In the genomic region with DNA sequence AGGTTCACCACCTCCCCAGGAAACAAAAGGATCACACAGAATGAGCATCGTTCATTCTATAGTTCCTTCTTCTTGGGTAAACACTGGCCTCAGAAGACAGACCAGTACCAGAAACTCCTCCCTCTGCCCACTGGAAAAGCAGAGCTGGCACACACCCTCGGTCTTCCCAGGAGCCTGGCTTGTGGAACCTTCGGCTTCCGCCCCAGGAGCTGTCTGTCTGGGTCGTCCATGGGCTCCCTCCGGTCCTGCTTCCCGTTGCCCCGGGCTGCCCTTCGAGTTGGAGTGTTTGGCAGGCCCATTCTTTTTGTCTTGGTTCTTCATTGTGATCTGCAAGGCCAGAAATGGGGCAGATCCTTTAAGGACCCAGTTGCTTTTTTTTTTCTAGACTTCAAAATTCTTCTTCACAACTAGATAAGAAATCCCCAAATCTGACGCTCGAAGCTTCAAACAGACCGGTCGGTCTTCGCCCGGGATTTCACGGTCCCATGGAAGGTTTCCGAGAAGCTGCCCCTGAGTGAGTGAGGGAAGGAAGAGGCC, we compare ENCODE assay signal across 8 mouse cellular contexts. TPM values are rescaled to one million over a fixed set of nuclear protein-coding genes. Genes with fewer than 3 reads are reported as not detected.
DNase-seq lines count a peak whose midpoint lies in the region; ATAC-seq and TF ChIP-seq lines count a peak whose summit lies in the region.

No protein-coding gene starts in this region.

- ATAC-seq in forebrain, embryonic 13.5 days = 0 out of 2 replicates have a peak, but pooled peaks have one; percentile 30
- ATAC-seq in hindbrain, embryonic 15.5 days (ENCODE audit: low FRiP score, low read depth) = no peak
- no peak for ATAC-seq in liver, embryonic 14.5 days (ENCODE audit: insufficient read depth)
- no peak for ATAC-seq in neural tube, embryonic 14.5 days (ENCODE audit: low read depth)

- no peaks in the 10 kb centered on the region for H3K9me3 ChIP-seq in forebrain, embryonic 13.5 days (replicated peaks)
- H3K9me3 ChIP-seq in hindbrain, embryonic 15.5 days = no peaks in the 10 kb centered on the region
- H3K9me3 ChIP-seq in liver, embryonic 14.5 days (ENCODE audit: control insufficient read depth, low read length) = no peaks in the 10 kb centered on the region
- no peaks in the 10 kb centered on the region for H3K9me3 ChIP-seq in neural tube, embryonic 14.5 days (ENCODE audit: control insufficient read depth, low read length)

- DNase-seq in embryo, embryonic 11 days = peak; percentile 25
- DNase-seq in embryo, embryonic 10 days (ENCODE audit: low spot score) = no peak
- peak; percentile 55 for DNase-seq in brain, adult 2 months (ENCODE audit: low read depth, low spot score)
- DNase-seq in liver, embryonic 14.5 days (ENCODE audit: low read depth in 3 of 3, low spot score in 3 of 3) = no peak
- no peak for DNase-seq in right cerebral cortex, adult 18-20 months

- H3K27ac ChIP-seq in forebrain, embryonic 13.5 days = peak overlapping the region; percentile 92
- H3K27ac ChIP-seq in hindbrain, embryonic 15.5 days (replicated peaks) = peak overlapping the region; percentile 98
- H3K27ac ChIP-seq in liver, embryonic 14.5 days = peak overlapping the region; percentile 11
- peak overlapping the region; percentile 90 for H3K27ac ChIP-seq in neural tube, embryonic 14.5 days (ENCODE audit: low read depth, low read length)

- peaks cover 44% of the 10 kb centered on the region for H3K36me3 ChIP-seq in forebrain, embryonic 13.5 days (ENCODE audit: poor library complexity, severe bottlenecking)
- H3K36me3 ChIP-seq in hindbrain, embryonic 15.5 days = peaks cover 29% of the 10 kb centered on the region
- H3K36me3 ChIP-seq in liver, embryonic 14.5 days (replicated peaks; ENCODE audit: control insufficient read depth, insufficient read depth, low read depth) = peaks cover 33% of the 10 kb centered on the region
- H3K36me3 ChIP-seq in neural tube, embryonic 14.5 days (ENCODE audit: control insufficient read depth, insufficient read depth, low read length) = peaks cover 31% of the 10 kb centered on the region

- peak overlapping the region; percentile 92 for H3K9ac ChIP-seq in forebrain, embryonic 13.5 days
- peak overlapping the region; percentile 59 for H3K9ac ChIP-seq in hindbrain, embryonic 15.5 days
- H3K9ac ChIP-seq in liver, embryonic 14.5 days (replicated peaks) = peak overlapping the region; percentile 74
- H3K9ac ChIP-seq in neural tube, embryonic 14.5 days (replicated peaks; ENCODE audit: low read depth, low read length) = peak overlapping the region; percentile 65

- no peaks in the 10 kb centered on the region for H3K27me3 ChIP-seq in forebrain, embryonic 13.5 days
- H3K27me3 ChIP-seq in hindbrain, embryonic 15.5 days = no peaks in the 10 kb centered on the region
- no peaks in the 10 kb centered on the region for H3K27me3 ChIP-seq in liver, embryonic 14.5 days (ENCODE audit: control insufficient read depth, insufficient read depth, low read length)
- H3K27me3 ChIP-seq in neural tube, embryonic 14.5 days (ENCODE audit: control insufficient read depth, insufficient read depth, low read length) = no peaks in the 10 kb centered on the region

- H3K4me3 ChIP-seq in forebrain, embryonic 13.5 days = peak overlapping the region; percentile 75
- peak overlapping the region; percentile 78 for H3K4me3 ChIP-seq in hindbrain, embryonic 15.5 days
- H3K4me3 ChIP-seq in liver, embryonic 14.5 days (ENCODE audit: insufficient read depth in 1 of 2, low read depth in 2 of 2, low read length in 2 of 2) = peak overlapping the region; percentile 57 to 93
- peak overlapping the region; percentile 47 for H3K4me3 ChIP-seq in neural tube, embryonic 14.5 days (ENCODE audit: low read depth, low read length)

- peaks cover 38% of the 10 kb centered on the region for H3K4me1 ChIP-seq in forebrain, embryonic 13.5 days
- peaks cover 23% of the 10 kb centered on the region for H3K4me1 ChIP-seq in hindbrain, embryonic 15.5 days (replicated peaks)
- H3K4me1 ChIP-seq in liver, embryonic 14.5 days (replicated peaks; ENCODE audit: control insufficient read depth in 2 of 2, insufficient read depth in 2 of 2, low read length in 1 of 2) = peaks cover 10 to 12% of the 10 kb centered on the region in 2 experiments
- H3K4me1 ChIP-seq in neural tube, embryonic 14.5 days (ENCODE audit: control insufficient read depth, insufficient read depth, low read length) = peaks cover 13% of the 10 kb centered on the region

- TF ChIP-seq EP300 in liver, embryonic 14.5 days (IDR thresholded peaks at IDR 0.05; ENCODE audit: low read depth) = no peak

- whole genome bisulfite sequencing in forebrain, embryonic 13.5 days = 3% methylated on average over 17 of the region's 17 CpGs
- WGBS in hindbrain, embryonic 15.5 days = 4% methylated on average over 17 of the region's 17 CpGs
- WGBS in liver, embryonic 14.5 days (ENCODE audit: insufficient replicate concordance) = 2% methylated on average over 17 of the region's 17 CpGs
- WGBS in neural tube, embryonic 14.5 days = 4% methylated on average over 17 of the region's 17 CpGs

- no peak for TF ChIP-seq CTCF in liver, embryonic 14.5 days (IDR thresholded peaks at IDR 0.05; ENCODE audit: low read depth)

- peak overlapping the region; percentile 96 for H3K4me2 ChIP-seq in forebrain, embryonic 13.5 days
- H3K4me2 ChIP-seq in hindbrain, embryonic 15.5 days = peak overlapping the region; percentile 76
- H3K4me2 ChIP-seq in liver, embryonic 14.5 days (ENCODE audit: low read depth) = peak overlapping the region; percentile 85
- peak overlapping the region; percentile 89 for H3K4me2 ChIP-seq in neural tube, embryonic 14.5 days (ENCODE audit: low read depth, low read length)

RNA-seq across cellular contexts. Expression of a gene that starts 0.7 kb away (rescaled TPM):
- polyA plus RNA-seq in forebrain, embryonic 13.5 days (2015; fragmentation: Nextera tagmentation; extraction: Ambion mirVana) = 75.9 and 79.8 TPM in 2 replicates
- polyA plus RNA-seq in hindbrain, embryonic 15.5 days (2015; fragmentation: Nextera tagmentation; extraction: Ambion mirVana) = 45.6 and 45.9 TPM in 2 replicates
- polyA plus RNA-seq in liver, embryonic 14.5 days (2012; rRNA removed) = 12.2 and 17.0 TPM in 2 replicates
- 26.3 and 30.3 TPM in 2 replicates for polyA plus RNA-seq in liver, embryonic 14.5 days (2014; fragmentation: Nextera tagmentation; extraction: Ambion mirVana)
- 40.1 and 46.0 TPM in 2 replicates for polyA plus RNA-seq in neural tube, embryonic 14.5 days (2014; fragmentation: Nextera tagmentation; extraction: Ambion mirVana)

RNA-seq across cellular contexts. Expression of a gene that starts 16.4 kb away (rescaled TPM):
- 97.7 and 104 TPM in 2 replicates for polyA plus RNA-seq in forebrain, embryonic 13.5 days (2015; fragmentation: Nextera tagmentation; extraction: Ambion mirVana)
- polyA plus RNA-seq in hindbrain, embryonic 15.5 days (2015; fragmentation: Nextera tagmentation; extraction: Ambion mirVana) = 153 and 159 TPM in 2 replicates
- 5.7 and 12.0 TPM in 2 replicates for polyA plus RNA-seq in liver, embryonic 14.5 days (2012; rRNA removed)
- 11.0 and 12.4 TPM in 2 replicates for polyA plus RNA-seq in liver, embryonic 14.5 days (2014; fragmentation: Nextera tagmentation; extraction: Ambion mirVana)
- 136 and 141 TPM in 2 replicates for polyA plus RNA-seq in neural tube, embryonic 14.5 days (2014; fragmentation: Nextera tagmentation; extraction: Ambion mirVana)

RNA-seq across cellular contexts. Expression of a gene that starts 21.3 kb away (rescaled TPM):
- polyA plus RNA-seq in forebrain, embryonic 13.5 days (2015; fragmentation: Nextera tagmentation; extraction: Ambion mirVana) = 30.1 and 31.5 TPM in 2 replicates
- polyA plus RNA-seq in hindbrain, embryonic 15.5 days (2015; fragmentation: Nextera tagmentation; extraction: Ambion mirVana) = 26.7 and 32.9 TPM in 2 replicates
- polyA plus RNA-seq in liver, embryonic 14.5 days (2012; rRNA removed) = 6.2 and 8.8 TPM in 2 replicates
- 7.0 and 9.2 TPM in 2 replicates for polyA plus RNA-seq in liver, embryonic 14.5 days (2014; fragmentation: Nextera tagmentation; extraction: Ambion mirVana)
- polyA plus RNA-seq in neural tube, embryonic 14.5 days (2014; fragmentation: Nextera tagmentation; extraction: Ambion mirVana) = 28.2 and 33.3 TPM in 2 replicates

RNA-seq across cellular contexts. Expression of a gene that starts 26.1 kb away (rescaled TPM):
- 2.3 and 4.5 TPM in 2 replicates for polyA plus RNA-seq in forebrain, embryonic 13.5 days (2015; fragmentation: Nextera tagmentation; extraction: Ambion mirVana)
- polyA plus RNA-seq in hindbrain, embryonic 15.5 days (2015; fragmentation: Nextera tagmentation; extraction: Ambion mirVana) = 3.4 and 3.6 TPM in 2 replicates
- 0.28 and 0.47 TPM in 2 replicates for polyA plus RNA-seq in liver, embryonic 14.5 days (2012; rRNA removed)
- 0.19 and 0.61 TPM in 2 replicates for polyA plus RNA-seq in liver, embryonic 14.5 days (2014; fragmentation: Nextera tagmentation; extraction: Ambion mirVana)
- polyA plus RNA-seq in neural tube, embryonic 14.5 days (2014; fragmentation: Nextera tagmentation; extraction: Ambion mirVana) = 3.9 and 4.7 TPM in 2 replicates

RNA-seq across cellular contexts. Expression of a gene that starts 32.4 kb away (rescaled TPM):
- 14.4 and 15.8 TPM in 2 replicates for polyA plus RNA-seq in forebrain, embryonic 13.5 days (2015; fragmentation: Nextera tagmentation; extraction: Ambion mirVana)
- polyA plus RNA-seq in hindbrain, embryonic 15.5 days (2015; fragmentation: Nextera tagmentation; extraction: Ambion mirVana) = 17.4 and 19.1 TPM in 2 replicates
- polyA plus RNA-seq in liver, embryonic 14.5 days (2012; rRNA removed) = 8.9 and 10.1 TPM in 2 replicates
- polyA plus RNA-seq in liver, embryonic 14.5 days (2014; fragmentation: Nextera tagmentation; extraction: Ambion mirVana) = 5.4 and 7.1 TPM in 2 replicates
- polyA plus RNA-seq in neural tube, embryonic 14.5 days (2014; fragmentation: Nextera tagmentation; extraction: Ambion mirVana) = 17.2 and 19.7 TPM in 2 replicates

Comparison
In these comparisons a context has a peak if more than half of its experiments do, and no peak if none do; other contexts are left out.
1. DNase-seq: peak in embryo, embryonic 11 days (single experiment) and brain, adult 2 months (single experiment); none in embryo, embryonic 10 days (single experiment), liver, embryonic 14.5 days (0 of 3) and right cerebral cortex, adult 18-20 months (single experiment).
2. H3K27ac ChIP-seq: peak in every context shown above with its lines; median percentile 98 in hindbrain, embryonic 15.5 days; 92 in forebrain, embryonic 13.5 days; 90 in neural tube, embryonic 14.5 days; 11 in liver, embryonic 14.5 days.
3. Peak in every context shown above with its lines, with median percentiles within 50 percentile points of each other: H3K4me2 ChIP-seq, H3K4me3 ChIP-seq and H3K9ac ChIP-seq.